Mouse (Mus musculus) kidney, adult 2 months (tissue): Measurements from ENCODE around the gene Fev.

Experiments used
- CTCF ChIP-seq: fragments of 200-500 bp; conservative IDR thresholded peaks from 2 replicates; pipeline ENCODE4 v1.5.1; 2011; ENCODE audit warnings: low read depth, mild to moderate bottlenecking, control low read depth, low read length, moderate library complexity, mixed read lengths; ENCODE audit not compliant: insufficient read depth, insufficient read length
- POLR2A ChIP-seq: fragments of 200-500 bp; IDR thresholded peaks from one replicate; pipeline ENCODE4 v1.6.1; 2011; ENCODE audit warnings: low read depth, low read length, control low read depth

GRCm38 (mm10) chr1:74858171-74858719 lies 27.0 kb downstream of the Fev start:
- TF ChIP-seq CTCF (no peak), POLR2A (no peak)
